Mouse (Mus musculus) forebrain, embryonic 10.5 days (tissue): ENCODE data around the gene Tmem98. TPM values are rescaled to one million over a fixed set of nuclear protein-coding genes. Genes with fewer than 3 reads are reported as not detected.
A peak's percentile ranks its signal among the peaks of the same experiment; 100 is the strongest.

ENCODE experiments used
- DNase-seq: peaks from one replicate; pipeline ENCODE4 v3.0.0-alpha.2; 2017; ENCODE audit warnings: low spot score; ENCODE audit errors: extremely low spot score
- H3K27ac ChIP-seq: fragments of 300-500 bp; sonication (generic); 2 replicates; pipeline ENCODE4 v1.5.1; 2016; ENCODE audit warnings: mild to moderate bottlenecking
- H3K27me3 ChIP-seq: fragments of 300-500 bp; sonication (generic); 2 replicates; pipeline ENCODE4 v1.6.1; 2016; ENCODE audit warnings: mild to moderate bottlenecking; ENCODE audit not compliant: poor library complexity, severe bottlenecking
- H3K36me3 ChIP-seq: fragments of 300-500 bp; sonication (generic); replicated peaks from 2 replicates; pipeline ENCODE4 v1.6.1; 2016; ENCODE audit warnings: mild to moderate bottlenecking, moderate library complexity
- H3K4me1 ChIP-seq: fragments of 300-500 bp; sonication (generic); 2 replicates; pipeline ENCODE4 v1.6.1; 2016
- H3K4me3 ChIP-seq: fragments of 300-500 bp; sonication (generic); 2 replicates; pipeline ENCODE4 v1.5.1; 2016; ENCODE audit warnings: mild to moderate bottlenecking, moderate library complexity
- H3K9me3 ChIP-seq: fragments of 300-500 bp; sonication (generic); 2 replicates; pipeline ENCODE4 v1.6.1; 2016; ENCODE audit warnings: mild to moderate bottlenecking, moderate library complexity
- WGBS: fragments of 180-500 bp; shearing (Covaris S2); methylation state at CpG from one replicate; pipeline ENCODE4 v1.1.7; 2016; 5-methylcytosine and 5-hydroxymethylcytosine counted together
- polyA plus RNA-seq: library from polyadenylated mRNA; unstranded; fragments of >200 nt; fragmentation: Nextera tagmentation; extraction: Ambion mirVana; gene quantifications from 2 replicates; pipeline ENCODE4 v1.2.1, GENCODE M21; 2016

Gene Tmem98
- polyA plus RNA-seq, 1 experiment from 2014 or later = 92.0 TPM

DNA sequence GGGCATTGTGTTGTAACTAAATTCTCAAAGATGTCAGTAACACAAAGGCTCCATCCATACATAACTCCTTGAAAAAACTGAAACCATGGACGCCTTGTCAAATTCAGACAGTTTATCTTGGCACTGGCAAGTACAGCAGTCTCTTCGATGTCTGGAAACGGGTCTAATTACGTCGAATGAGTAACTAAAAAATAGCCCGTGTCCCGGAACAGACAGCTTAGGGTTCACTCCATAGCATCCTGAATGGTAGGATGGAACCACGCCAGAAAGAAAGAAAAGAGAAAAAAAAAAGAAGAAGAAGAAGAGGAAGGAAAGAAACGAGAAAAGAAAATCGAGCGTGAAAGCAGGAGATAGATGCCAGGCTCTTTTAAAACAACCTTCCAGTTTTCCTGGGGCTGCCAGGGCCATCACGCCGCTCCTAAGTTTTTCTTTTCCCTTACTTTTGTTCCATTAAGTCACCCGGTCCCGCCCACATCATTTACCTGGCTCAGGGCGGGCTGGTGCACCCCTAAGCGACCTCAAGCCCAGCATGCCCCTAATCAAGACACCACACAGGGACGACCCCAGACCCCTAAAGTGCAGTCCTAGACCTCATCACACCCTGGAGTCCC, 31.0 kb upstream of the Tmem98 start:
- peaks cover 22% of the 10 kb centered on the region for H3K4me1 ChIP-seq
- 6% methylated on average over 18 of the region's 18 CpGs for WGBS
- peaks cover 19% of the 10 kb centered on the region for H3K27me3 ChIP-seq
- H3K4me3 ChIP-seq = peak overlapping the region; percentile 77
- H3K27ac ChIP-seq = peak overlapping the region; percentile 82
- no peak for DNase-seq
- H3K36me3 ChIP-seq = no peaks in the 10 kb centered on the region
- H3K9me3 ChIP-seq = no peaks in the 10 kb centered on the region

DNA sequence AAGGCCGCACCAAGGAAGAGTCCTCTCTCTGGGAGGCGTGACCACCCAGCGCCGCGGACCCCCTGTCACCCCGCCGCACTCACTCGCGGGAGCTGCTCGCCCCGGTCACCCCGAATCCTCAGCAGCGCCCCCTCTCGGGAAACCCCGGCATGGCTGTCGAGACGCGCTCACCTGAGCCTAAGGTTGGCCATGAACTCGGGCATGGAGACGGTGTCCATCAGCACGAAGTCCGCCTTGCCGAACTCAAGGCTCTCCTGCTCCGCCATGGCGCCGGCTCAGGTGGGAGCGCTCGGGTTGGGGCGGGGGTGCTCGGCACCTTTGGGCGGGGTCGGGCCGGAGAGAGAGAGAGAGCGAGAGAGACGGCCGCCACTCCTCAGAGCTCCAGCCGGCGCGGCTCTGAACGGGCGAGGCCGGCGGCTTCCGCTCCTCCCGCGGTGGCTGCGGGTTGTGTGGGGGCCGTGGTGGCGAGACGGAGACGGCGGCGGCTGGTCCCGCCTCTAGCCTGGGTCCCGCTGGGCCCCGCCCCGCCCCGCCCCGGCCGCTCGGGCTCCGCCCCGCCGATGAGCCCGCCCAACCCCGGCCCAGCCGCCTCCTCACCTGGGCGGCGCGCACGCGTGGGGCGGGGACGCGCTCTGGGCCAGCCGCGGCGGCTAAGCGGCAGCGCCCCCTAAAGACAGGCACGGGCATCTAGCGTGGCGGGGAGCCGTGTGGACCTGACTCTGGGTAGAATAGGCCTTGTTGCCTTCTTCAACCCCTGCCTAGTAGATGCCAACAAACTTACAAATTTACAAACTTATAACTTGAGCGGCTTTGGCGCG, 30.2 kb upstream of the Tmem98 start, which contains the start of gene Myo1d:
Gene Myo1d (minus strand): TSS at position 499 of the 818 bp plus-strand sequence.
- H3K27me3 ChIP-seq = peaks cover 19% of the 10 kb centered on the region
- peak within 1 kb of the TSS; percentile 82 for H3K27ac ChIP-seq
- H3K9me3 ChIP-seq = no peaks in the 10 kb centered on the region
- under 1% methylated on average over 85 of the region's 87 CpGs for WGBS
- no peaks in the 10 kb centered on the region for H3K36me3 ChIP-seq
- peak; percentile 80 for DNase-seq
- peak within 1 kb of the TSS; percentile 77 for H3K4me3 ChIP-seq
- H3K4me1 ChIP-seq = peaks cover 22% of the 10 kb centered on the region

DNA sequence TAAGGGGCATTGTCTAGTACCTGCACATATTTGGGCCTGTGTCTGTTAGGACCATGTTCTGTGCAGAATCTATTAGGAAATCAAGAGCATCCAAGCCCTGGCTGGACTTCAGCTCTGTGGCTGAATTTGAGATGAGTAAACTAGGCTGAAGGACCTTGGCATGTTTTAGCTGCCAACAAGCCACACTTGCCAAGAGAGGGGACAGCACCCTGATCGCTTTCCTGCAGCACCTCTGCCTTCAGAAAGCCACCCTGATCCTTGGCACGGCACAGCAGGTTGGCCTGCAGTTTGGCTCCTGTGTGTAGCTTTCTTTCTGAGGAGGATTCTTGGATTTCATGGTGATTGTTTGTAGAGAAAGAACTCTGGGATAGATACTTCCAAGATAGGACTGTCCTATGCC, 28.4 kb upstream of the Tmem98 start:
- H3K9me3 ChIP-seq = no peaks in the 10 kb centered on the region
- no peak overlapping the region for H3K4me3 ChIP-seq
- DNase-seq = no peak
- peaks cover 19% of the 10 kb centered on the region for H3K27me3 ChIP-seq
- H3K27ac ChIP-seq = no peak overlapping the region
- no peaks in the 10 kb centered on the region for H3K36me3 ChIP-seq
- 89% methylated on average over 2 of the region's 2 CpGs for WGBS
- peaks cover 15% of the 10 kb centered on the region for H3K4me1 ChIP-seq

DNA sequence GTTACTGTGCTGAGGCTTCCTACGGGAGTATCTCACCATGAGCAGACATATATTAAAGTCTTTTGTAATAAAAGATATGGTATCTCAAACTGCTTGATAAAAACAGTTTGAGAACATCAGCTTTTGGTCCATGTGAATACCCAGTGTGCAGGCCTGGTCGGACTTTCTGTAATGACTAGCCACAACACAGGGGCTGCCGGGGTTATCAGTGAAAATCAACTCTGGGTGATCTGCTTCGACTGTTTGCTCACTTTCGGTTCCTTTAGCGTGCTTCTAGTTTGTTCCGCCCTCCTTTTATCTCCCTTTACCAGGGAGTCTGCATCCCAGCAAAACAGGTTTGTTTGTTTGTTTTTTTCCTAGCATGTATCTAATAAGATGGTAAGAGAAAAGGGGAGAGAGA, 26.5 kb upstream of the Tmem98 start:
- no peaks in the 10 kb centered on the region for H3K36me3 ChIP-seq
- no peak overlapping the region for H3K4me3 ChIP-seq
- no peaks in the 10 kb centered on the region for H3K9me3 ChIP-seq
- H3K27ac ChIP-seq = no peak overlapping the region
- no peak for DNase-seq
- H3K27me3 ChIP-seq = peaks cover 12% of the 10 kb centered on the region
- H3K4me1 ChIP-seq = peaks cover 15% of the 10 kb centered on the region
- WGBS = 88% methylated on average over 7 of the region's 7 CpGs

DNA sequence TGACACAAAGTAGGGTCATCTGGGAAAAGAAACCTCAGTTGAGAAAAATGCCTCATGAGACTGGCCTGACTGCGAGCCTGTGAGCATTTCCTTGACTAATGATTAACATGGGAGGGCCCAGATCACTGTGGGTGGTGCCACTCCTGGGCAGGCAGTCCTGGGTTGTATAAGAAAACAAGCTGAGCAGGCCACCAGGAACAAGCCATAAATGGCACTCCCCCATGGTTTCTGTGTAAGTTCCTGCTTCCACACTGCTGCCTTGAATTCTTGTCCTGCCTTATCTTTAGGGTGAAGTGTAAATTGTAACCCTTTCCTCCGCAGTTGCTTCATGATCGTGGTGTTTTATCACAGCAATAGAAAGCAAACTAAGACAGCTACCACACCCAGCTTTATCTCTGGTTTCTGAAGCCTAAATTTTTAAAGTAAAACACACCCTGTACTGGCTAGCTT, 25.7 kb upstream of the Tmem98 start:
- no peak for DNase-seq
- Histone ChIP-seq H3K27me3 (peaks cover 4% of the 10 kb centered on the region), H3K9me3 (no peaks in the 10 kb centered on the region), H3K4me3 (no peak overlapping the region), H3K4me1 (peaks cover 10% of the 10 kb centered on the region), H3K27ac (no peak overlapping the region), H3K36me3 (no peaks in the 10 kb centered on the region)
- 79% methylated on average over 3 of the region's 3 CpGs for WGBS

DNA sequence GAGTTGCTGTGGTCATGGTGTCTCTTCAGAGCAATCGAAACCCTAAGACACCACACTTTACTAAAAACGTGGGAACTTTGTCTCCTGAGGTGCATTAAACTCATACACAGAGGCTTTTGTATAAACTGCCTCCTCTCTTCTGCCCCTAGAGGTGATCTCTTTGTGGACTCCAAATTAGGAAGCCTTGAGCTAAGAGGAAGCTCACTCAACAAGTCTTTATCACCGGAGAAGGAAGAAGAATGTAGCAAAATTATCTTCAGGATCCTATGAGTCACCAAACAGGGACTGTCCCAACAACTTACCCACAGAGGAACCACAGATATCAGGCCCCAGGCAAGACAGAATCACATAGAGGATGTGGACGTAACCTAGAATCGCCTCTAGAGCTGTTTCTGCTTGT, 24.3 kb upstream of the Tmem98 start:
- Histone ChIP-seq H3K36me3 (no peaks in the 10 kb centered on the region), H3K27ac (no peak overlapping the region), H3K27me3 (no peaks in the 10 kb centered on the region), H3K9me3 (no peaks in the 10 kb centered on the region), H3K4me3 (no peak overlapping the region), H3K4me1 (no peaks in the 10 kb centered on the region)
- WGBS = 82% methylated on average over 5 of the region's 5 CpGs
- DNase-seq = no peak

DNA sequence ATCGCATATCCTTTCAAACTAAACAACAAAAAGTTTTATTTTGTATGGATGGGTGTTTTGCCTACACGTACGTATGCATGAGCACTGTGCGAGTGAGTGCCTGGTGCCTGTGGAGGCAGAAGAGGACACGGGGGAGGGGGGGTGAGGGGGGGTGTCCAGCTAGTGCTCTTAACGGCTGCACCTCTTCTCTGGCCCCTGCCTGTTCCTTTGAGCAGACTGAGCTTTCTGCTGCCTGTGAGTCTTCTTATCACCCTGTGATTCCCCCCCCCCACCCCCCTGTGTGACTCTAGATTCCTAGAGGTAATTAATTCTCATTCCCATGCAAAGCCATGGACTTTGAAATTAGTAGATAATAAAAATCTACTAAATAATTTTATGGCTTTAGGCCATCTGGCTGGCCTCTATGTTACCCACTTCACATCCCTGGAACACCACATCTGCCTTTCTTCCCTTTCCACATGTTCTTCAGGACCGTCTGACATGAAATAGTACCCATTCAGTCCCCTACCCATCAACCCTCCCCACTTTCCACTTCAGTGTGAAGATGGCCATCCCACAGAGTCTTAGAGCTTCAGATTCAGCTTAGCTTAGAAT, 20.2 kb upstream of the Tmem98 start:
- no peaks in the 10 kb centered on the region for H3K27me3 ChIP-seq

DNA sequence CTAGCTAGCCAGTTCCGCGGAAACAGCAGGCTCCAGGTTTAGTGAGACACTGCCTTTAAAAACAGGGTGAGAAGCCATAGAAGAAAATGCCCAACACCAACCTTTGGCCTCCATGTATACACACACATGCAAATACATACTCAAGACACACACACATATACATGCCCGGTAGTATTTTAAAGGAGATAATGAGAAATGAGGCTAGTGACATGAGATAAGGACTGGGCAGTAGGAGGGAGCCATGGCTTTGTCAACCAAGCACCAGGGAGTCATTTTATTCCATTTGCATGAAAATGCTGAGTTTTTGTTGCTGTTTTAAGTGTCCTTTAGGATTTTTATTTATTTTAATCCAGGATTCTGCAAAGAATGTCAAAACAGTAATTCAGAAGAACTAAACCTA, 19.6 kb upstream of the Tmem98 start:
- 66% methylated on average over 3 of the region's 3 CpGs for WGBS
- DNase-seq = no peak
- Histone ChIP-seq H3K27ac (no peak overlapping the region), H3K4me1 (no peaks in the 10 kb centered on the region), H3K9me3 (no peaks in the 10 kb centered on the region), H3K27me3 (no peaks in the 10 kb centered on the region), H3K4me3 (no peak overlapping the region), H3K36me3 (no peaks in the 10 kb centered on the region)

More for the DNA sequence above, 20.2 kb upstream of the Tmem98 start:
- H3K4me3 ChIP-seq = no peak overlapping the region
- no peak for DNase-seq
- H3K9me3 ChIP-seq = no peaks in the 10 kb centered on the region
- no peak overlapping the region for H3K27ac ChIP-seq
- H3K4me1 ChIP-seq = no peaks in the 10 kb centered on the region
- no peaks in the 10 kb centered on the region for H3K36me3 ChIP-seq
- WGBS = 67% methylated on average over 7 of the region's 7 CpGs

DNA sequence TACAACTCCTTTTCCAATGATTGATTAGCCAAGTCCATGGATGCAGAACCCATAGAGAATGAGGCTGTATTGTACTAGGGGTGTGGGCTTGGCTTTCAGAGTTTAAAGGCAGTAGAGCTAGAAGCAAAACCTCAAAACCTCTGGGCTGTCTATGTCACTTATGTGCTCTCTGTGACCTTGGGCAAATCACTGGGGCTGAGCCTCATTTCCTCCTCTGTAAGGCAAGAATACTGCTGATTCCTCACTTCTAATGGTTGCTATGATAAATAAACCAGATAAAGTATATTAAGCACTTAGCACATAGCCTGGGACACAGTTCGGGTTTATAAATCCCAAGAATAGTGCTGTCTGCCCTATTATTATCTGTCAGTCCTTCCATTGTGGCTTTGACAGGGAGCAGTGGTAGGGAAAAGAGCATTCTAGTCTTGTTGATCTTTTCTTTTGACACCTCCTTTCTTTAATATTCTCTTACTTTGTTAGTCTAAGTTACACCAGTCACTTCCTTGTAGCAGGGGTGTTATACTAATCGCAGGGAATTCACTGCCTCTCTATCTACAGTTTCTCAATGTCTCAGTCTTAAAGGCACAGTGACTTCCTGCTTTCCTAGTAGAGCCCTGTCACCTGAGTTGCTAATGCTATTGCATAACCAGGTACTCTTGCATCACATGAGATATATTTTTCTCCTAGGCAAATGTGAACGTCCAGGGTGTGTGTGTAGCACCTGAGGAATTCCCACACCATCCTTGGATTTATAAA, 18.1 kb upstream of the Tmem98 start:
- Histone ChIP-seq H3K4me3 (no peak overlapping the region), H3K27ac (no peak overlapping the region), H3K9me3 (no peaks in the 10 kb centered on the region), H3K4me1 (no peaks in the 10 kb centered on the region), H3K27me3 (no peaks in the 10 kb centered on the region), H3K36me3 (no peaks in the 10 kb centered on the region)
- 80% methylated on average over 3 of the region's 3 CpGs for WGBS
- DNase-seq = no peak

DNA sequence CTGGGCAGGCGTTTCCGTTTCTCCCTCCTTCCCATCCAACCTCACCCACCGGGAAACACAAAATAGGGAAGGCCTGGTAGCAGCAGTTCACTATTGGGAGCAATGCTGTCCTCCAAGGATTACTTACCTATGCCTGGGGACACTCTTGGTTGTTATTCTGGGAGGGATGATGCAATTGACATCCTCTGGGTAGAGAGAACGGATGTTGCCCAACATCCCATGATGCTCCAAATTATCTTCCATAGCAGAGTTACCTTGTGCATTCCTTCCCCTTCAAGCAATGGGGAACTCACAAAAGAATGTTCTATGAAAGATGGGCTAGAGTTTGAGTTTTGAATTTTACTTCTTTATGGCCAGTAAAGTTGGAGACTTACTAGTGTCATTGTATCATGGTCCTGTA, 16.6 kb upstream of the Tmem98 start:
- 95% methylated on average over 4 of the region's 4 CpGs for WGBS
- Histone ChIP-seq H3K27ac (no peak overlapping the region), H3K36me3 (no peaks in the 10 kb centered on the region), H3K9me3 (no peaks in the 10 kb centered on the region), H3K4me1 (no peaks in the 10 kb centered on the region), H3K27me3 (no peaks in the 10 kb centered on the region), H3K4me3 (no peak overlapping the region)
- DNase-seq = no peak

DNA sequence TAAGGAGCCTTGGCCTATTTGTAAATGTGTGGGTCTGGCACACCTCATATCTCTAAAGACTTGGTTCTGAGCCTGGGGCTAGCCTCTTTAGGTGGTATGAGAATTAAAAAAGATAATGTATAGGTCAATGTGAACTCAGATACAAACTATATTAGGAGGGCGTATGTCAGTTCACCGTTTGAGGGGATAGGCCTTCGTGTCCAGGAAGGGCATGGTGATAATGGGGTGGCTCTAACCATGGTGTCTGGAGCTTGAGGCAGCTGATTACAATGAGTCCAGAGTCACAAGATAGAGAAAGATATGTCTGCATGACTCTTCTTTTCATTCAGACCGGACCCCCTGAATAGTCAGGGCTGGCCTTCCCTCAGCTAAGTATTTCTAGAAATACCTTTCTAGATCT, 15.7 kb upstream of the Tmem98 start:
- Histone ChIP-seq H3K9me3 (no peaks in the 10 kb centered on the region), H3K4me3 (no peak overlapping the region), H3K27ac (no peak overlapping the region), H3K36me3 (no peaks in the 10 kb centered on the region), H3K4me1 (no peaks in the 10 kb centered on the region), H3K27me3 (no peaks in the 10 kb centered on the region)
- 92% methylated on average over 4 of the region's 4 CpGs for WGBS
- DNase-seq = no peak

DNA sequence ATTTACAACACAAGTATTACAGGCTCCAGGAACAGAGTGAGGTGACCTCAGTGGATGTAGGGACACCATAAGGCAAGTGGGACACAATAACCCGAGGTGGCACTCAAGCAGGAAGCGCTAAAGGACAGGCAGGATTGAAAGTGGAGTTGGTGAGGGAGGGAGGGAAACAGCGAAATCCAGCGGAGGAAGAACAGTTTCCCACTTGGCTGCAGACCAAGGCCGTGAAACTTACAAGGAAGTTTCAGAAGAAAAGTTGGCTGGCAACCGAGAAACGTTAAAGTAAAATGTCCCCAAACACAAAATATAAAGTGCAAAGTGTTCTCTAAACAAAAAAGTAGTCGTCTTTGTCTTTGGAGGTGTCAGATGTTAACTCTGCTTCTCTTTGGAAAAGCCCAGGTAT, 14.5 kb upstream of the Tmem98 start:
- 89% methylated on average over 8 of the region's 8 CpGs for WGBS
- Histone ChIP-seq H3K4me1 (no peaks in the 10 kb centered on the region), H3K27me3 (no peaks in the 10 kb centered on the region), H3K27ac (no peak overlapping the region), H3K9me3 (no peaks in the 10 kb centered on the region), H3K36me3 (no peaks in the 10 kb centered on the region), H3K4me3 (no peak overlapping the region)
- DNase-seq = no peak
